Comparison of ENCODE assay signal across 8 mouse cellular contexts in the genomic region with DNA sequence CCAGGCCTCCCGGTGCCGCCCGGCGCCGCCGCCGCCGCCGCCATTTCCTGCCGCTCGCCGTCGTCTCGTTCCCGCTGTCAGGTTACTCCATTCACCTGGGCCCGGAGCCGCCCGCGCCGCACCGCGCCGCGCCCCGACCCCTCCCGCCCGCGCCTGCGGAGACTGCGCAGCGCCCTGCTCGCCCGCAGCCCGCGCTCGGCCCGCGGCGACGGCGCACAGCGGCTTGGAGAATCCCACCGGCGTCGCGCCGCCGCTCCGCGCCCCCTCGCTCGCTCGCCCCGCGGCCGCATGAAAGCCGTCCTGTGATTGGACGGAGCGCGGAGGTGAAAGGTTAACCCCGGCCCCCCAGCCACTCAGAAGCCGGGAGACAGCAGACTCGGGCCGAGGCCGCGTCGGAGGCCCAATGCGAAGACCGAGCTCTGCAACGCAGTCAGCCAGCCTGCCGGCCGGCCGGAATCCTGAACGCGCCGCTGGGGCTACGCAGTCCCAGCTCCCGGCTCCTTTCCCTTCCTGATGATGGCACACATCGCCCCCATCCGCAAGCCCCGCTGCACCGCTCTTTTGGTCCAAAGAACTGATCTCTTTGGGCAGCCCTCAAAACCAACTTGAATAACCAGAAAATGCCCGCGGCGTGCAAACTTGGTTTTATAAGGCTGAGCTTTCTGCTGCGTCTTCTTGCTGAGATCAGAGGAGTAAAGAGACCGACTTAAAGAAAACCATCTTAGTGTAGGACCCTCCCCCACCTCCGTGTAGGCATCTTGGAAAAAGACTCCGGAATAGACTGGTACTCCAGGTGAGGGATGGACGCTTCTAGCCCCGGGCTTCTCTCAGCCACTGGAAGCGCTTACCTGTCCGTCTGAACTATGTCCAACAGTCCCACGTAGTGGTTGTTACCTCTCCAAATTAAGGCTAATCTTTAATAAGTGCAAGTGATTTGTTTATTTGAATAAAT. TPM values are rescaled to one million over a fixed set of nuclear protein-coding genes. Genes with fewer than 3 reads are reported as not detected.
A peak's percentile ranks its signal among the peaks of the same experiment; 100 is the strongest.
DNase-seq lines count a peak whose midpoint lies in the region; ATAC-seq and TF ChIP-seq lines count a peak whose summit lies in the region.

A gene (minus strand): TSS at position 139 of the 952 bp plus-strand sequence.

- peak within 1 kb of the TSS; percentile 96 for H3K27ac ChIP-seq in forebrain, embryonic 15.5 days (replicated peaks)

- TF ChIP-seq CTCF in lung, adult 2 months (IDR thresholded peaks at IDR 0.05; ENCODE audit: insufficient read depth, low read length): no peak

- peaks cover 36% of the 10 kb centered on the region for H3K4me1 ChIP-seq in forebrain, embryonic 15.5 days
- H3K4me1 ChIP-seq in lung, adult 2 months (ENCODE audit: control insufficient read depth, insufficient read depth, low read length): peaks cover 21% of the 10 kb centered on the region

- WGBS in forebrain, embryonic 15.5 days: under 1% methylated on average over 90 of the region's 94 CpGs
- WGBS in lung, adult 2 months: under 1% methylated on average over 91 of the region's 94 CpGs

- H3K27me3 ChIP-seq in forebrain, embryonic 15.5 days: no peaks in the 10 kb centered on the region

- H3K9me3 ChIP-seq in forebrain, embryonic 15.5 days: no peaks in the 10 kb centered on the region

- intact Hi-C loops in heart, postnatal 25 days (cut with DNase I): no loop called here

- H3K36me3 ChIP-seq in forebrain, embryonic 15.5 days: no peaks in the 10 kb centered on the region

- H3K4me3 ChIP-seq in forebrain, embryonic 15.5 days: peak within 1 kb of the TSS; percentile 89
- peak within 1 kb of the TSS; percentile 78 for H3K4me3 ChIP-seq in lung, adult 2 months (replicated peaks; ENCODE audit: extremely low read depth, low read depth, low read length)

- TF ChIP-seq POLR2A in lung, adult 2 months (IDR thresholded peaks at IDR 0.05; ENCODE audit: borderline replicate concordance, extremely low read depth, low read depth, low read length): peak; percentile 63; the same call in 1 of the 2 replicates

- H3K9ac ChIP-seq in forebrain, embryonic 15.5 days (replicated peaks): peak within 1 kb of the TSS; percentile 95

- DNase-seq in ES-CJ7 (ENCODE audit: low read depth, low spot score): peak; percentile 91
- DNase-seq in cerebellum, adult 11 months: peak; percentile 98
- DNase-seq in heart, postnatal 25 days (ENCODE audit: low spot score): peak; percentile 96
- DNase-seq in layer of hippocampus, adult 18-20 months (ENCODE audit: low spot score in 2 of 2): peak; percentile 96 to 98
- DNase-seq in lung, adult 2 months: peak; percentile 100
- DNase-seq in thymus, adult 18-20 months: peak; percentile 91 to 93

- peak; percentile 96 for ATAC-seq in forebrain, embryonic 15.5 days (replicated peaks)
- ATAC-seq in neutrophil, adult 5-6 weeks (ENCODE audit: extremely low read depth, insufficient number of reproducible peaks, low FRiP score, poor library complexity, severe bottlenecking): peak; percentile 90

- peak within 1 kb of the TSS; percentile 70 for H3K4me2 ChIP-seq in forebrain, embryonic 15.5 days (replicated peaks)

RNA-seq across cellular contexts. Expression of the gene that starts here (rescaled TPM):
- 46.6 and 48.2 TPM in 2 replicates for polyA plus RNA-seq in forebrain, embryonic 15.5 days (2015; fragmentation: Nextera tagmentation; extraction: Ambion mirVana)
- total RNA-seq in heart, postnatal 25 days (2021): 10 to 100 TPM; 25.2 to 27.7 TPM
- 10 to 100 TPM; 38.0 to 38.8 TPM for total RNA-seq in layer of hippocampus, adult 18-20 months (2021)
- polyA plus RNA-seq in lung, adult 2 months (2012; rRNA removed): 7.3 and 11.2 TPM in 2 replicates
- total RNA-seq in neutrophil, adult 5-6 weeks (2017): 52.8 and 56.3 TPM in 2 replicates

Comparison
In these comparisons a context has a peak if more than half of its experiments do, and no peak if none do; other contexts are left out.
1. Peak in every context shown above with its lines: DNase-seq, ATAC-seq, H3K4me3 ChIP-seq and H3K27ac ChIP-seq.